Mouse (Mus musculus) liver, embryonic 14.5 days (tissue): ENCODE measurements around the gene Ripk3.

Experiments
- CTCF ChIP-seq: IDR thresholded peaks from 2 replicates; pipeline ENCODE4 v1.5.1; 2016; ENCODE audit warnings: antibody characterized with exemption, low read depth, control low read depth
- EP300 ChIP-seq: IDR thresholded peaks from 2 replicates; pipeline ENCODE4 v1.6.1; 2016; ENCODE audit warnings: antibody characterized with exemption, low read depth

DNA sequence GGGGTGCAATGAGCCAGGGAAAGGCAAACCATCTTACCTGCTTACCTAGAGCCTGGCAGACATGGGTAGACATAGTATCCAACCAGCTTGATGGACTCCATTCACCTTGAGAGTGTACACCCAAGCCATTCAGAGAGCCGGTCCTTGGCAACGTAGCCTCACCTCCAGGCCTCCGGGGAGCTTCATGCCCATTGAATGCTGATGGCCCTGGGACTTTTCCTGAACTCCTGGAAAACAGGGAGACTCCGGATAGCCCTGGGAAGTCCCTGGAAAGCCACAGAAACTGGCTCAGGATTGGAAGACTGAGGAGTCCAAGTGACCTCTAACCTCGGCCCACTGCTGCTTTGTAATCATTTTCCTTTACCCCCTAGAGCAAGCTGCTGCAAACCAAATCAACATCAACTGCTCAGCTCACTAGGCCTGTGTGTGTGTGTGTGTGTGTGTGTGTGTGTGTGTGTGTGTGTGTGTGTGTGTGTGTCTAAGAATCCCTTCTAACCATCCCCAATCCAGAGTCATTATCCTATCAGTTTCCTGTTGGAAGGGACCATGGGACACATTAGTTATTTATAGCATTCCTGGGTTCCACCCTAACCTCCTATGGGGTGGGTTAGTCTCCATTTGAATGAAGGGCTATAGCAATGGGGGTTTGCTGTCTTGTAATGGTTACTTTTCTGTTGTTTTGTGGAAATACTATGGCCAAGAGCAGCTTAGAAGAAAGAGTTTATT, 46.3 kb upstream of the Ripk3 start:
- TF ChIP-seq CTCF (no peak), EP300 (no peak)
